8 mouse cellular contexts compared by ENCODE assay signal in the genomic region with DNA sequence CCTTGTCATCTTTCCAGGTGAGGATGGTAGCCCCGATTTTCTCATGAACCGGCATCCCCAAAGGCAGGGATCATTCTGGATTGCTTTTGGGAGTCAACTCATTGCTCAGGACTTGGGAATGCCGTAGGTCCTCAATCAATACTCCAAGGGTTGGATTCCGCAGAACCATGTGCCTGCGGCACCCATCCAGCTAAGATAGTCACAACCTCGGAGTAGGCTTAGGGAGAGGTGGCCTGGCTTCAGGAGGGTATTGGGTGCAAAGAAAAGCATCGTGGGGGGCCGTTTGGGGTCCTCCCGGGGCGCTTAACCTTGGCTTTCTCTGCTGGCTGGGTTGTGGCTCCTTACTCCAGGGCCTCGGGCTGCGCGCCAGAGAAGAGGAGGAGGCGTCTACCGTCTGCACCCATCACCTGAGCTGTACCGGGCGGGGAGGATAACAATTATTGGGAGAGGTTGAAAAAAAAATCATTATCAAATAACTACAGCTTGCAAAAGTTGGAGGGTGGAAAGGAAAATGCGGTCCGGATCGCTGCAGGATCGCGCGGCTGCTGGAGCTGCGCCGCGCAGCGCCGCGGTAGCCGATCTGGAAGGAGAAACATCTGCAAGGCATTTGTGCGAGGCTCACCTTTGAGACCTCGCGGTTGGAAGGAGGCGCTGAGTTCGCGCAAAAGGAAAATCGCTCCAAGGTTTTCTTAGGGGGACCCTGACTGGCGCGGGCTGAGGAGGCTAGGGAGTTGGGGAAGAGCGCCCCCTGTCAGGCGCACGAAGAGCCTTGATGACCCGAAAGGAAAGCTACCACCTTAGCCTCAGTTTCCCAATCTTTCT. TPM values are rescaled to one million over a fixed set of nuclear protein-coding genes. Genes with fewer than 3 reads are reported as not detected.
DNase-seq lines count a peak whose midpoint lies in the region; ATAC-seq and TF ChIP-seq lines count a peak whose summit lies in the region.

No protein-coding gene starts in this region.

- peak; percentile 27; the same call in 1 of the 2 replicates for TF ChIP-seq POLR2A in bone marrow, adult 2 months (IDR thresholded peaks at IDR 0.05; ENCODE audit: borderline replicate concordance, control insufficient read depth, low read depth, low read length)

- H3K36me3 ChIP-seq in embryonic facial prominence, embryonic 15.5 days = no peaks in the 10 kb centered on the region
- H3K36me3 ChIP-seq in heart, embryonic 11.5 days (ENCODE audit: control insufficient read depth, insufficient read depth, low read length) = no peaks in the 10 kb centered on the region
- no peaks in the 10 kb centered on the region for H3K36me3 ChIP-seq in kidney, embryonic 15.5 days
- H3K36me3 ChIP-seq in liver, embryonic 12.5 days = no peaks in the 10 kb centered on the region
- no peaks in the 10 kb centered on the region for H3K36me3 ChIP-seq in splenic B cell, adult 2 months (ENCODE audit: control insufficient read depth, insufficient read depth, low read length, poor library complexity, severe bottlenecking)

- WGBS in bone marrow, adult 2 months = 5% methylated on average over 43 of the region's 43 CpGs
- 2% methylated on average over 43 of the region's 43 CpGs for WGBS in embryonic facial prominence, embryonic 15.5 days
- 3% methylated on average over 43 of the region's 43 CpGs for WGBS in heart, embryonic 11.5 days (ENCODE audit: insufficient replicate concordance)
- WGBS in kidney, embryonic 15.5 days = 3% methylated on average over 43 of the region's 43 CpGs
- 5% methylated on average over 43 of the region's 43 CpGs for WGBS in liver, embryonic 12.5 days (ENCODE audit: insufficient replicate concordance)

- peak; percentile 78 for TF ChIP-seq CTCF in bone marrow, adult 2 months (IDR thresholded peaks at IDR 0.05; ENCODE audit: control insufficient read depth, insufficient read depth, low read length)

- no peak overlapping the region for H3K9ac ChIP-seq in embryonic facial prominence, embryonic 15.5 days
- H3K9ac ChIP-seq in heart, embryonic 11.5 days (ENCODE audit: low read depth, low read length) = peak overlapping the region; percentile 30; the same call in 1 of the 2 replicates
- peak overlapping the region; percentile 50 for H3K9ac ChIP-seq in kidney, embryonic 15.5 days
- peak overlapping the region; percentile 62 for H3K9ac ChIP-seq in liver, embryonic 12.5 days

- H3K9me3 ChIP-seq in embryonic facial prominence, embryonic 15.5 days (replicated peaks) = no peaks in the 10 kb centered on the region
- H3K9me3 ChIP-seq in heart, embryonic 11.5 days (replicated peaks; ENCODE audit: control insufficient read depth, low read length) = no peaks in the 10 kb centered on the region
- no peaks in the 10 kb centered on the region for H3K9me3 ChIP-seq in kidney, embryonic 15.5 days (replicated peaks)
- no peaks in the 10 kb centered on the region for H3K9me3 ChIP-seq in liver, embryonic 12.5 days (replicated peaks)

- peaks cover 55% of the 10 kb centered on the region for H3K27me3 ChIP-seq in embryonic facial prominence, embryonic 15.5 days
- H3K27me3 ChIP-seq in heart, embryonic 11.5 days (ENCODE audit: control insufficient read depth, insufficient read depth, low read length) = 0 out of 2 replicates have a peak, but pooled peaks cover 4% of the 10 kb centered on the region
- peaks cover 8% of the 10 kb centered on the region; the same call in 1 of the 2 replicates for H3K27me3 ChIP-seq in kidney, embryonic 15.5 days
- H3K27me3 ChIP-seq in liver, embryonic 12.5 days (replicated peaks) = peaks cover 55% of the 10 kb centered on the region
- H3K27me3 ChIP-seq in splenic B cell, adult 2 months (ENCODE audit: control insufficient read depth, insufficient read depth, low read length, poor library complexity, severe bottlenecking) = no peaks in the 10 kb centered on the region

- ATAC-seq in embryonic facial prominence, embryonic 15.5 days (ENCODE audit: insufficient number of reproducible peaks, low FRiP score, low TSS enrichment, low read depth) = peak; percentile 52
- no peak; the same call in 1 of the 2 replicates for ATAC-seq in heart, embryonic 11.5 days (replicated peaks; ENCODE audit: insufficient number of reproducible peaks, low FRiP score, low TSS enrichment)
- peak; percentile 30 for ATAC-seq in kidney, embryonic 15.5 days (replicated peaks; ENCODE audit: low FRiP score)
- ATAC-seq in liver, embryonic 12.5 days = peak; percentile 85

- H3K4me1 ChIP-seq in bone marrow, adult 2 months (ENCODE audit: control insufficient read depth, insufficient read depth, low read length) = peaks cover 2% of the 10 kb centered on the region
- H3K4me1 ChIP-seq in embryonic facial prominence, embryonic 15.5 days = peaks cover 22% of the 10 kb centered on the region
- H3K4me1 ChIP-seq in heart, embryonic 11.5 days (ENCODE audit: control insufficient read depth, insufficient read depth, low read length) = peaks cover 19% of the 10 kb centered on the region
- peaks cover 27% of the 10 kb centered on the region for H3K4me1 ChIP-seq in kidney, embryonic 15.5 days
- peaks cover 58% of the 10 kb centered on the region for H3K4me1 ChIP-seq in liver, embryonic 12.5 days

- H3K4me2 ChIP-seq in embryonic facial prominence, embryonic 15.5 days (replicated peaks) = peak overlapping the region; percentile 65
- H3K4me2 ChIP-seq in heart, embryonic 11.5 days = peak overlapping the region; percentile 77
- peak overlapping the region; percentile 88 for H3K4me2 ChIP-seq in kidney, embryonic 15.5 days
- peak overlapping the region; percentile 78 for H3K4me2 ChIP-seq in liver, embryonic 12.5 days

- peak overlapping the region; percentile 66 for H3K4me3 ChIP-seq in bone marrow, adult 2 months (replicated peaks; ENCODE audit: control insufficient read depth, low read depth, low read length)
- peak overlapping the region; percentile 43 for H3K4me3 ChIP-seq in embryonic facial prominence, embryonic 15.5 days (replicated peaks)
- H3K4me3 ChIP-seq in heart, embryonic 11.5 days (ENCODE audit: low read depth, low read length) = peak overlapping the region; percentile 48
- H3K4me3 ChIP-seq in kidney, embryonic 15.5 days (replicated peaks) = peak overlapping the region; percentile 50
- H3K4me3 ChIP-seq in liver, embryonic 12.5 days = peak overlapping the region; percentile 59

- peak overlapping the region; percentile 61; the same call in 1 of the 2 replicates for H3K27ac ChIP-seq in bone marrow, adult 2 months (ENCODE audit: control insufficient read depth, insufficient read depth, low read depth, low read length, poor library complexity)
- H3K27ac ChIP-seq in embryonic facial prominence, embryonic 15.5 days (replicated peaks) = no peak overlapping the region
- H3K27ac ChIP-seq in heart, embryonic 11.5 days (ENCODE audit: low read depth, low read length) = no peak overlapping the region
- peak overlapping the region; percentile 66 for H3K27ac ChIP-seq in kidney, embryonic 15.5 days
- H3K27ac ChIP-seq in liver, embryonic 12.5 days = peak overlapping the region; percentile 54; the same call in 1 of the 2 replicates

- peak; percentile 90 for DNase-seq in A20 (ENCODE audit: low read depth, low spot score)
- DNase-seq in naive thymus-derived CD4-positive, alpha-beta T cell, adult 2 months (ENCODE audit: low read depth) = peak; percentile 89
- peak; percentile 87 for DNase-seq in splenic B cell, adult 2 months (ENCODE audit: low read depth, low spot score)

RNA-seq across cellular contexts. Expression of a gene that starts 55.6 kb away (rescaled TPM):
- polyA plus RNA-seq in bone marrow, adult 2 months (2011; ENCODE audit: insufficient read depth, insufficient read length, low replicate concordance, missing spikeins) = 18.4 and 37.1 TPM in 2 replicates
- polyA plus RNA-seq in embryonic facial prominence, embryonic 15.5 days (2015; fragmentation: Nextera tagmentation; extraction: Ambion mirVana) = 72.7 and 78.0 TPM in 2 replicates
- 67.5 and 71.0 TPM in 2 replicates for polyA plus RNA-seq in heart, embryonic 11.5 days (2014; fragmentation: Nextera tagmentation; extraction: Ambion mirVana)
- 108 and 110 TPM in 2 replicates for polyA plus RNA-seq in kidney, embryonic 15.5 days (2015; fragmentation: Nextera tagmentation; extraction: Ambion mirVana)
- 29.8 and 31.7 TPM in 2 replicates for polyA plus RNA-seq in liver, embryonic 12.5 days (2016; fragmentation: Nextera tagmentation; extraction: Ambion mirVana)

Comparison
In these comparisons a context has a peak if more than half of its experiments do, and no peak if none do; other contexts are left out.
1. H3K27ac ChIP-seq: peak in bone marrow, adult 2 months (single experiment), kidney, embryonic 15.5 days (single experiment) and liver, embryonic 12.5 days (single experiment); none in embryonic facial prominence, embryonic 15.5 days (single experiment) and heart, embryonic 11.5 days (single experiment).
2. Peak in every context shown above with its lines, with median percentiles within 50 percentile points of each other: DNase-seq, H3K4me3 ChIP-seq and H3K4me2 ChIP-seq.